Mouse (Mus musculus) heart, embryonic 12.5 days (tissue): ENCODE data around the gene Rasal1. TPM values are rescaled to one million over a fixed set of nuclear protein-coding genes. Genes with fewer than 3 reads are reported as not detected.

Source experiments
- polyA plus RNA-seq: library from polyadenylated mRNA; unstranded; fragments of >200 nt; fragmentation: Nextera tagmentation; extraction: Ambion mirVana; gene quantifications from 2 replicates; pipeline ENCODE4 v1.2.1, GENCODE M21; 2016

The Rasal1 gene
- polyA plus RNA-seq, 1 experiment from 2014 or later: not detected

Other genes starting within 250 kb of the Rasal1 start
- gene Lhx5, start 217.1 kb upstream of the Rasal1 start, polyA plus RNA-seq: 0.11 TPM in 1 of 2 replicates, not detected in the other
- 9.1 and 10.6 TPM in 2 replicates for gene Sdsl, start 176.0 kb upstream of the Rasal1 start, polyA plus RNA-seq
- gene Sds, start 172.3 kb upstream of the Rasal1 start, polyA plus RNA-seq: not detected in 2 replicates
- 47.4 and 50.6 TPM in 2 replicates for gene Plbd2, start 145.2 kb upstream of the Rasal1 start, polyA plus RNA-seq
- gene Slc8b1, start 137.6 kb upstream of the Rasal1 start, polyA plus RNA-seq: 4.3 and 4.5 TPM in 2 replicates
- gene Tpcn1, start 60.1 kb upstream of the Rasal1 start, polyA plus RNA-seq: 17.1 and 17.3 TPM in 2 replicates
- gene Iqcd, start 59.8 kb upstream of the Rasal1 start, polyA plus RNA-seq: 0.19 and 0.33 TPM in 2 replicates
- 9.1 and 10.8 TPM in 2 replicates for gene Rita1, start 36.2 kb upstream of the Rasal1 start, polyA plus RNA-seq
- gene Ddx54, start 36.1 kb upstream of the Rasal1 start, polyA plus RNA-seq: 38.7 and 38.8 TPM in 2 replicates
- gene Cfap73, start 14.6 kb upstream of the Rasal1 start, polyA plus RNA-seq: not detected in 2 replicates
- gene Dtx1, start 63.1 kb downstream of the Rasal1 start, polyA plus RNA-seq: 0.24 and 0.28 TPM in 2 replicates
- gene Oas2, start 101.0 kb downstream of the Rasal1 start, polyA plus RNA-seq: 0.08 and 0.11 TPM in 2 replicates
- gene Oas3, start 128.8 kb downstream of the Rasal1 start, polyA plus RNA-seq: 0.33 and 0.36 TPM in 2 replicates
- not detected in 2 replicates for gene Oas1e, start 146.7 kb downstream of the Rasal1 start, polyA plus RNA-seq
- 0.19 and 0.63 TPM in 2 replicates for gene Oas1c, start 163.7 kb downstream of the Rasal1 start, polyA plus RNA-seq
- gene Oas1f, start 198.6 kb downstream of the Rasal1 start, polyA plus RNA-seq: not detected in 2 replicates
- gene Oas1h, start 212.6 kb downstream of the Rasal1 start, polyA plus RNA-seq: not detected in 2 replicates
- gene Oas1g, start 238.8 kb downstream of the Rasal1 start, polyA plus RNA-seq: not detected in 2 replicates